In the genomic region with DNA sequence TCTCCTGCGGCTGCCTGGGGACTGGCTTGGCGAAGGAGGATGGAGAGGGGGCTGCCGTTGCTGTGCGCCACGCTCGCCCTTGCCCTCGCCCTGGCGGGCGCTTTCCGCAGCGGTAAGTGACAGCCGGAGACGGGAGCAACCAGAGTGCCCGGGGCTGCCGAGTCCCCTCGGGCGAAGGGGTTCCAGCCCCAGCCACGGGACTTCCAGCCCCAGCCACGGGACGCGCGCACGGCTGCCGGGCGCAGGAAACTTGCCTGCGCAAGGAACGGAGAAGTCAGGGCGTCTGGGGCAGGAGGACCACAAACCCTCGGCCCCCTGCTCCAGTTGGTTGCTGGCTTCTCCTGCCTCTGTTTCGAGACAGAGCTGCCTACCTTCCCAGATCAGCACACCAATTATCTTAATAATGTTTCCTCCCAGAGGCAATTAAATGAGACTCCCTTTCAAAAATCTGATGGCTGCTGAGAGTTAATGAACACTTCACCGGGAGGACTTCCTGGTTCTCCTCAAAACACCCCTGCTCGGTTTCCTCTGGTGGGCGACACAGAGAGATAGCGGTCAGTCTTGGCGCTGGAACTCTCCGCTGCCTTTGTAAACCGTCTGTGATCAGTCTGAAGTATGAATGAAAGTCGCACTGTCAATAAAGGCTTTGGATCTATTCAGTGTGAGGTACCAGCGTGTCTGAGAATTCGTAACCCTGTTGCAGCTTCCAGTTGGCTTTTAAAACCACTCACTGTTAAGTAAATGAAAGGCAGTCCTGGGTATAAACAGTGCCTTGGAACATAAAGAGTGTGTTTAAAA, we compare ENCODE assay signal across 8 mouse cellular contexts. TPM values are rescaled to one million over a fixed set of nuclear protein-coding genes. Genes with fewer than 3 reads are reported as not detected.
DNase-seq lines count a peak whose midpoint lies in the region; ATAC-seq lines count a peak whose summit lies in the region.

No protein-coding gene starts in this region.

- peak; percentile 10 to 12 for DNase-seq in CD8-positive naive resting alpha-beta T cell, adult 2 months (ENCODE audit: low read depth in 2 of 2, low spot score in 2 of 2)
- peak; percentile 24 for DNase-seq in embryo, embryonic 11.5 days (ENCODE audit: low read depth, low spot score)
- peak; percentile 58 to 74 for DNase-seq in kidney, postnatal 4 days
- peak; percentile 49 for DNase-seq in testis, postnatal 10 days (ENCODE audit: low spot score)

- H3K4me2 ChIP-seq in heart, embryonic 13.5 days = peak overlapping the region; percentile 96

- ATAC-seq in erythroblast, adult 5-6 weeks (replicated peaks; ENCODE audit: low FRiP score, poor library complexity, severe bottlenecking) = no peak
- ATAC-seq in heart, embryonic 13.5 days (ENCODE audit: extremely low read depth, insufficient number of reproducible peaks, low FRiP score, low TSS enrichment) = no peak
- peak; percentile 2; the same call in 1 of the 2 replicates for ATAC-seq in megakaryocyte, adult 5-6 weeks (ENCODE audit: poor library complexity, severe bottlenecking)

- H3K36me3 ChIP-seq in erythroblast, embryonic 14.5 days (ENCODE audit: control insufficient read depth) = no peaks in the 10 kb centered on the region
- H3K36me3 ChIP-seq in heart, embryonic 13.5 days = peaks cover 13% of the 10 kb centered on the region

- no peaks in the 10 kb centered on the region for H3K9me3 ChIP-seq in erythroblast, embryonic 14.5 days (ENCODE audit: control insufficient read depth, low read length)
- H3K9me3 ChIP-seq in heart, embryonic 13.5 days = no peaks in the 10 kb centered on the region

- peak overlapping the region; percentile 100 for H3K27ac ChIP-seq in heart, embryonic 13.5 days (replicated peaks)

- no peaks in the 10 kb centered on the region for H3K4me1 ChIP-seq in erythroblast, embryonic 14.5 days (ENCODE audit: control insufficient read depth)
- H3K4me1 ChIP-seq in heart, embryonic 13.5 days = peaks cover 50% of the 10 kb centered on the region

- H3K9ac ChIP-seq in heart, embryonic 13.5 days = peak overlapping the region; percentile 99

- under 1% methylated on average over 40 of the region's 40 CpGs for WGBS in heart, embryonic 13.5 days

- H3K27me3 ChIP-seq in erythroblast, embryonic 14.5 days (ENCODE audit: control insufficient read depth) = peaks cover 45% of the 10 kb centered on the region
- no peaks in the 10 kb centered on the region for H3K27me3 ChIP-seq in heart, embryonic 13.5 days (replicated peaks)

- H3K4me3 ChIP-seq in erythroblast, embryonic 14.5 days (replicated peaks) = peak overlapping the region; percentile 50
- H3K4me3 ChIP-seq in heart, embryonic 13.5 days = peak overlapping the region; percentile 98

RNA-seq across cellular contexts. Expression of a gene that starts 1.3 kb away (rescaled TPM):
- polyA plus RNA-seq in erythroblast, embryonic 14.5 days (2012) = 0.02 and 0.03 TPM in 2 replicates
- total RNA-seq in erythroblast, adult 5-6 weeks (2015; ENCODE audit: low replicate concordance) = 2.9 and 11.9 TPM in 2 replicates
- total RNA-seq in erythroblast, adult 5-6 weeks (2017; ENCODE audit: low replicate concordance) = 4.6 and 6.0 TPM in 2 replicates
- 120 and 121 TPM in 2 replicates for polyA plus RNA-seq in heart, embryonic 13.5 days (2015; fragmentation: Nextera tagmentation; extraction: Ambion mirVana)
- 56.8 and 59.8 TPM in 2 replicates for total RNA-seq in megakaryocyte, adult 5-6 weeks (2015)
- 73.2 and 74.3 TPM in 2 replicates for total RNA-seq in megakaryocyte, adult 5-6 weeks (2017)

Comparison
In these comparisons a context has a peak if more than half of its experiments do, and no peak if none do; other contexts are left out.
1. DNase-seq: peak in every context shown above with its lines; median percentile 66 in kidney, postnatal 4 days; 49 in testis, postnatal 10 days; 24 in embryo, embryonic 11.5 days; 11 in CD8-positive naive resting alpha-beta T cell, adult 2 months.
2. RNA of a gene that starts 1.3 kb away (total RNA-seq): 56.8 to 74.3 TPM in megakaryocyte, adult 5-6 weeks; 2.9 to 11.9 TPM in erythroblast, adult 5-6 weeks; every median in the first group is over 4 times any median in the second.